Mouse (Mus musculus) small intestine, adult 2 months (tissue): ENCODE data around the gene B3gnt3.
A peak's percentile ranks its signal among the peaks of the same experiment; 100 is the strongest.

Experiments used
- CTCF ChIP-seq: fragments of 200-500 bp; IDR thresholded peaks from 2 replicates; pipeline ENCODE4 v1.5.1; 2012; ENCODE audit warnings: low read depth, mild to moderate bottlenecking, control low read depth, inconsistent platforms, low read length, moderate library complexity, mixed read lengths; ENCODE audit not compliant: insufficient replicate concordance, insufficient read length; ENCODE audit errors: extremely low read depth
- POLR2A ChIP-seq: fragments of 200-500 bp; IDR thresholded peaks from 2 replicates; pipeline ENCODE4 v1.6.1; 2012; ENCODE audit warnings: low read depth, mild to moderate bottlenecking, control low read depth, inconsistent platforms, low read length, moderate library complexity

DNA sequence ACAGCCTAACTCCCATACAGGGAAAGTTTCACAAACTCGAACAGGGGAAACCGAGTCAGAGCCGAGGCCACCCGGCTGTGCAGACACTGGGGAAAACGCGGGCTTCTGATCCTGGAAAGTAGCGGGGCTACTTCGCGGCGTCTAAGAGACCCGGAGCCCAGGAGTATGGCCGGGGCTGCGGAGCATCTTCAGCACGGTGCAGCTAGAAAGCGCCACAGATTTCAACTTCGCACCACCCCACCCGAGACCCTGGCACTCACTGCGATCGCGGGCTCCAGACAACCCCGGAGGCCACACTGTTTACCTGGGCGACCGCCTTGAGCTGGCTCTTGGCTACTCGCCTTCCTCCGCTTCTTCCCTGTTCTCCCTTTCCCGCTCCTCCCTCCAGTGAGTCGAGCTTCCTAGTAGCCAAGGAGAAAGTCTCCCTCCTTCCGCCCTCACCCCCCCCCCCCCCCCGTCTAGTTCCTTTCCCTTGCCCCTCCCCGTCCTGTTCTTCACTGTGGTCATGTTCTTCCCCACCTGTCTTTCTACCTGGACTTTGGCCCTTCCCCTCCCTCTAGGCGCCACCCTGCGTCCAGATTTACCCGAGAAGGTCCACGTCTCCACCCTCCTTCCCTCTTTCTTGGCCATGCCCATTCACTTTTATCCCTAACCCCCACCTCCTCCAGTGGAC, at the start of gene B3gnt3:
- TF ChIP-seq CTCF, result no peak
- TF ChIP-seq POLR2A, result peak; percentile 76; the same call in 1 of the 2 replicates
